Mouse (Mus musculus): ENCODE measurements around the gene Mbd6. TPM values are rescaled to one million over a fixed set of nuclear protein-coding genes. Genes with fewer than 3 reads are reported as not detected.
A peak's percentile ranks its signal among the peaks of the same experiment; 100 is the strongest.

The Mbd6 gene
- polyA plus RNA-seq, 1 experiment = 50.0 TPM

DNA sequence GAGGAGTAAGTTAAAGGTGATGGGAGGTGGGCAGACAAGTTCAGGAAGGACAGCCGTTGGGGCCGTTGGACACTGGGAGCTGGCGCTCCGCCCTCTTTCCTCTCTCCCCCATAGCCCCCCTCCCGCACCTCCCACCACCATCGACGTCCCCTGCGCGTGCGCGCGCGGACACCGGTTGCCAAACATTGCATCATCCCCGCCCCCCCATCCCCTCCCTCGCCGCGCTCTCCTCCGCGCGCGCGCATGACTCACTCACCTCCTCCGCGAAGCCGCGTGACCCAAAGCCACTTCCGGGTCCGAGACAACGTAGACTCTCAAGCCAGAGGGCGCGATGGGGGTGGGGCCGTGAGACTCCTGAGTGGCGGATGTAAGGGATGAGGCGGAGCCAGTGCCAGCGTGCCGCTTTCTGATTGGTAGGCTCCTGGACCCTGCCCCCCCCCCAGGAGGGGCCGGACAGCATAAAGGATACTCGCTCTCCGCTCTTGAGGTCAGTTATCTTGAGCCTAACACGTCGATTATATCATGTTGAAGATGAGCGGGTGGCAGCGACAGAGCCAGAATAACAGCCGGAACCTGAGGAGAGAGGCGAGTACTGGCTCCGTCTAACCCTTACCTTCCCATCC is 1.6 kb upstream of the Mbd6 start:
- DNase-seq (ENCODE audit: extremely low spot score in 1 of 2, low spot score in 1 of 2) = peak; percentile 100

DNA sequence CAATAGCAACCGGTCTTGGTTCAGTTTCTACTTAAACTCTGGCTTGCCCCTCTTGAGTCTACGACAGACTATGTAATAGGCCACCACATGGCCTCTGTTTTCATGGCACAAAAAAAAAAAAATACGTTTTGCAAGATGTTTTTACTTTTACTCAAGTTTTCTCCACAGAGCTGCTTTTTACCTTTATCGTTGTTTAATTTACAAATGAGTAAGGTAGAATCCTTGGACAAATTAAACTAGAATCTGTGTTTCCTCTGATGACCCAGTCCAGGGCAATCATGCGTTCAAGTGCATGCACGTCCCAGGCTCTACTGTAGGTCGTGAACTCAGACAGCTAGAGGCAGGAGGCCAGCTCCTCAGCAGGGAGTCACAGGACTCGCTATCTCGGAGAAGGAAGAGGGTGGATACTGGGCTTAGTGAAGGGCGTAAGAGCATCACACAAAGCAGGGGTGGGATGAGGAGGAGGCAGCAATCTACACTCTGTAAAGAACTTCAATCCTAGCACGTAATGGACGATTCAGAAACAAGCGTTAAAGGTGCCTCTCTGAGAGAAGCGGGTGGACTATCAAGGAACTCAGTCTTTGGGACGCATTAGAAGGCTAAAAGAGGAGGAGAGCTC is 864 bp upstream of the Mbd6 start:
- peak; percentile 33 to 54 for DNase-seq (ENCODE audit: extremely low spot score in 1 of 2, low spot score in 1 of 2)

DNA sequence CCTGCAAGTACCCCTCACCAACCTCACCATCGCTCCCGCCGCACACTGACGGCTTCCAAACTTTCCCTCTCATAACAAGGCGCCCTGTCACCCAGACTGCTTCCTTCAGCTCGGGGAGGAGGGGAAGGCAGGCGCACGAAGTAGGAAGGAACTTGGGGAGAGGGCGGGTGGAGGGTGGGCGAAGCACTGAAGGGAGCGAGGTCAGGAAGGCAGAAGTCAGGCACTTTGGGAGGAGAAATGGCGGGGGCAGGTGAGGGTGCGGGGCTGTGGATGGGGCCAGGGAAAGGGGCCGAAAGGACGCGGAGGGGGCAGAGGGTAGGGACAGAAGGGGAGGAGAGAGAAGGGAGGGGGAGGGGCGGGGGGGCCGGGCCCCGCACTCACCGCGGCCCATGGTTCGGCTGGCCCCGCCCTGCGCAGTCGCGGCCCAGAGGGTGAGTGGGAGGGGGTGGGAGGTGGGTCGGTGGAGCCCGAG is 454 bp downstream of the Mbd6 start:
- no peak for DNase-seq (ENCODE audit: extremely low spot score in 1 of 2, low spot score in 1 of 2)

DNA sequence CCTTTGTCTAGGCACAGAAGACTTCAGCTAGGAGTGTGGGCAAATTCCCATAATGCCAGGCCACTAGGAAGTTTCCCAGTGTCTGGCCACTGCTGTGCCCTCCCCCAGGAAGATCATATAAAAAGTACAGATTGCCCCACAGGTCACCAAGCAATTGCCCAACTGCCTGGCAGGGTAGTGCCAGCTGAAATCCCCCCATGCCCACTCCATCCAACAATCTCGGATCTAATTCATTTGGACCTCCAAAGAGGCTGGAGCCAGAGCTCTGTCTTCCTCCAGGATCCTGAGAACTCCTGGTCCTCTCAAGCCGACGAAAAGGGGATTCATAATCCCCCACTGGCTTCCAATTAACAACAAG is 903 bp downstream of the Mbd6 start:
- DNase-seq (ENCODE audit: extremely low spot score in 1 of 2, low spot score in 1 of 2) = no peak

DNA sequence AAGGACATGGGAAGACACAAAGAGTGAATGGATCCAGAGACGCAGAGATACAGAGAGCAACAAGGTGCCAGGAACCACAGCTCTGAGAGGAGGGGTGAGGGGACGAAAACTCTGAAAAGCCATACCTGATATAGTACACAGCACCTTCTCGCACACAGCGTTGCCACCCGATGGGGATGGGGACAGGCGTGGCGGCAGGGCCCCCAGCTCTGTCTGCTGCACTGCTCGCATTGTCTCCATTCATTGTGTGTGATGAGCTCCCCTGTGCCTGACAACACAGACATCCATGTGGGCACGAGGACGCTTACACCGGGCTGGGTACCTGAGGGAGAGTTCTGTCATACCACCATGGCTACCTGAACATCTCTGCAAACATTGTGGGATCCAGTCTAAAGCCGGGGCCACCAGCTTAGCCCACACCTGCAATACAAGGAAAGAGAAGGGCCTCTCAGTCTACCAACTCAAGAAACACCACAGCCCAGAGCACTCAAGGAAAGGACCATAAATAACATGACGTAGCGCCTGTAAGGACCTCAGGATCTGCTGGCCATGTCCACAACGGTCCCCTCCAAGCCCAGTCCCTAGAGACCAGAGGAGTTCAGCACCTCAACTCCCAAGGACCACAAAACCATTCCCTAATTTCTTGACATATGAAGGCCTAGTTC is 1.4 kb downstream of the Mbd6 start:
- no peak for DNase-seq (ENCODE audit: extremely low spot score in 1 of 2, low spot score in 1 of 2)

DNA sequence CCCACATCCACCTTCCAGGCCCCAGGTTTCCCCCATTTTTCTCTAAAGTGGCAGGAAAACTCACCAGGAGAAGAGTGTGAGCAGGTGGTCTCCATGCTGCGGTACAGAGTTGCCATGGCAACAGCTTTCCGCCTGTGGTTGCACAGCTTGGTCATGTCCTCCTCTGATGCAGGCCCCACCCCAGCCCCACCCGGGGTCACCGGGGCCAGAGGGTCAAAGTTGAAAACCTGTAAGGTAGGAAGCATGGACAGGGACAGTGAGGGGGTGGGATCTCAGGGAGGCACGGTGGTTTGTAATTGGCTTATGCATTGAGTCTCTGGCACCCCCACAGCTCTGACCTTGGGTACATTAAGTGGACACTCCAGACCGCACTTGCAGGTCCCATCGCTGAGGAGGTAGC is 2.1 kb downstream of the Mbd6 start:
- DNase-seq (ENCODE audit: extremely low spot score in 1 of 2, low spot score in 1 of 2) = no peak

DNA sequence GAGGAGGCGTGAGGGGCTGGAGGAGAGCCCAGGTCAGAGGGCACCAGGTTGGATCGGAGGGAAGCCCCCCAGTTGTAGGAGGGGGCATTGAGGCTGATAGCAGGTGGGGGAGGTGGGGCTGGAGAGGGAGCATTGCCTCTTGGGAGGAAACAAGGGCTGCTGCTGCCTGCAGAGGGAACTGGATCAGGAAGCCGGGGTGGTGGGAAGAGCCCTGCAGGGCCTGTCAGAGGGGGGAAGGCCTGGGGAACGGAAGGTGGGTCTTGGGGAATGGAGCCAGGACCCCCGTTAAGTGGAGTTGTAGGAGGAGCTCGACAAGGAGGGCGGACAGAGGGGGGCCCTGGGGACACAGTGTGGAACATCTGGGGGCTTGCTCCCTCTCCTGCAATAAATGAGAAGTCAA is 2.6 kb downstream of the Mbd6 start:
- DNase-seq (ENCODE audit: extremely low spot score in 1 of 2, low spot score in 1 of 2) = no peak

DNA sequence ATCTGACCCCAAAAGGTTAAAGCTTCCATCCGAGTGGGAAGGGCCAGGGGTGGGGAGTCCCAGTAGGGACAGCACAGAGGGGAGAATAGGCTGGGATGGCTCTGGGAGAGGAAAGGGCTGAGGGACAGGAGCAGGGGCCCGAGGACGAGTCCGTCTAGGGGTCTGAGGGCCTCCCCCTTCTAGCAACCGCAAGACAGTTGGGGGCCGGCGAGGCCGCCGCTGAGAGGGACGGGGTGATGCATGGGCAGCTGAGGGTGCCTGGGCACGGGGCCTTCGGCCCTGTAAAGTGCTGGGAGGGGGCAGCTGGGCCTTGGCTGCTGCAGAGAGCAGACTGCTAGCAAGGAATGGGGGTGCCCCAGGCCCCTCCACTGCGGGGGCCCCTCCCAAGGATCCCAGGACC is 3.2 kb downstream of the Mbd6 start:
- no peak for DNase-seq (ENCODE audit: extremely low spot score in 1 of 2, low spot score in 1 of 2)

DNA sequence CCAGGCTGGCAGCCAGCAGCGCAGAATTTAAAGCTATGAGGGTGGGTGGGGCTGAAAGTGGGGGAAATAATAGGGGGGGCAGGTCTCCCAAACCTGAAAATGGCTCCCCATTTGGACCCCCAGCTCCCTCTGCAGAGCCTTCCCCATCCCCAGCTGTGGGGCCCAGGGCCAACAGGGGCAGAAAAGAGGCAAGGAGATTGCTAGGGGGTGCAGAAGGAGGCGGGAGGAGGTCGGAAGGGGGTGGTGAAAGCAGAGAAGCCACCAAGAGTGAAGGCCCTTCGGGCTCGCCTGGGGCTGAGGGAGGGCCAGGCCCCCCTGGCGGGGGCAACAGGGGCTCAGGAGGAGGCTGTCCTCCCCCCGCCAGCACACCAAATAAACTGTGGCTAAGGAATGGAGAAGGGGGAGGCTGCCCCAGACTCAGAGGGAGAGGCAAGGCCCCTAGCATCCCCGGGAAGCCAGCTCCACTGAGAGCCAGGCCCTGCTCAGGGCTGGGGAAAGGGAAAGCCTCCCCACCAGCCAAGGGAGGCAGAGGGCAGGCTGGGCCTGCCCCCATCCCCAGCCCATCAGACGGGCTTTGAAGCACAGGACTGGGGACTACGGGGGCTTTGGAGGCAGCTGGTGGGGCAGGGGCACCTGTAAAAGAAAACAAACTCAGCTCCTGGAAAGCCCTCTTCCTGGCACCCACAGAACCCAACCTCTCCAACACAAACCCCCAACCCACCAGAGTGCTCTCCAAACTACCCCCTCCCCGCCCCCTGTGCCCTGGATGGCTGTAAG is 3.9 kb downstream of the Mbd6 start:
- DNase-seq (ENCODE audit: extremely low spot score in 1 of 2, low spot score in 1 of 2) = no peak

DNA sequence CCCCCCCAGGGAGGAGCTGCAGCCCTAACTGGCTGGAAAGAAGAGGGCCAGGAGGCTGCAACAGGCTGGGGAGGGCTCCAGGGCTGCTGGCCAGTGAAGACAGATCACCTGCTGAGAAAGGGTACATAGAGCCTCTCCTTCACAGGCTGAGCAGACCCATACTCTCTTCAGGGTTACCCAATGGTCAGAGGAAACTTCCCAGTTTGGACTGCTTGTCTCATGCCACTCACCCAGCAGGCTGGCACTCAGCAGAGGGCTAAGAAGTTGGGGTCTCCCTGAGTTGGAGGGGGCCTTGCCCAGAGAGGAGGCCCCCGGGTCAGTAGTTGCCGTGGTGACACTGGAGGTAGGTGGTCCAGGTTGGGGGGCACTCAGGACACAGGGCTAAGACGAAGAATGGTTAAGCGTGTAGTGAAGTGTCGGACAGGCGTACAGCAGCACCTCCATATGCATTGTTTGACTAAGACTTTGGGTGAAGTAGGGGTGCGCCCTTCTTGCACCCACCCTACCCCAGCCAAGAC is 4.7 kb downstream of the Mbd6 start:
- DNase-seq (ENCODE audit: extremely low spot score in 1 of 2, low spot score in 1 of 2) = no peak

DNA sequence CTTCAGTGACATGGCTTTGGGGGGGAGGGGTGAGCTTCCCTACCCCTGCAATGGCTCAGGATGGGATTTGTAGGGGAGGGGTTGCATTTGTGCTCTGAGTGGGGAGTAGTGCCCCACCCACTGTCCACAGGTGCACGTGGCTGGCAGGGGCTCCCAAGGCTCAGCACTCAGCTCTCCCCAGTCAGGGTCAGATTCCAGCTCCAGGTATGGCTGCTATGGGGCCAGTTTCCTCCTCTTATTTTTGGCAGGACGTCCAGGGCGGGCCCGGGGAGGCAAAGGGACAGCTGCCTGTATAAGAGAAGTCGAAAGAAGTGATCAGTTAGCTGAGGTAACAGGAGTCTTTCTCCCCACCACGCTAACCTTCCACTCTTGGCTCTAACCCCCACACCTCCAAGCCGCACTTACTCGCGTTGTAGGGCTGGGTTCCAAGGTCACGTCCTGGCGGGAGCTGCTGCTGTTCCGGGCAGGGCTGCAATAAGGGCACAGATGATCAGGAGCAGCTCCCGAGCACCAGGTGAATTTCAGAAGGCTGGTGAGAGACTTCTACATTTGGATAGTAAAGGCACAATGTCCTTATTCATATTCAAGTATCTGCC is 6.1 kb downstream of the Mbd6 start:
- no peak for DNase-seq (ENCODE audit: extremely low spot score in 1 of 2, low spot score in 1 of 2)

DNA sequence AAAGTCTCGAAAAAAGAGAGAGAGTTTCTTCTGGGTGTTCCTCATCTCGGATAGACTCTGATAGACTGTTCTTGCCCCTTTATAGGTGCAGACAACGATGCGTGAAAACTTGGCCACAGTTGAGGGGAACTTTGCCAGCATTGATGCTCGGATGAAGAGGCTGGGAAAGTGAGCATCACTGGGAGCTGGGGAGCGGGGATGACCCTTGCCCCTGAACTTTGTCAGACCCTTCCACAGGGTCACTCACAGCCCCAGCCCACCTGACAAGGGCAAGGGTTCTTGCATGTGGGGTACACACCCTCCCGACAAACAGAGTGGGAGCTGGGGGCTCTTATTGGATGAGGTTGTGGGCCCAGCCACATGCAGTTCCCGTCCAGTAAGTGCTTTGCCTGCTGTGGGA is 7.5 kb downstream of the Mbd6 start:
- no peak for DNase-seq (ENCODE audit: extremely low spot score in 1 of 2, low spot score in 1 of 2)

DNA sequence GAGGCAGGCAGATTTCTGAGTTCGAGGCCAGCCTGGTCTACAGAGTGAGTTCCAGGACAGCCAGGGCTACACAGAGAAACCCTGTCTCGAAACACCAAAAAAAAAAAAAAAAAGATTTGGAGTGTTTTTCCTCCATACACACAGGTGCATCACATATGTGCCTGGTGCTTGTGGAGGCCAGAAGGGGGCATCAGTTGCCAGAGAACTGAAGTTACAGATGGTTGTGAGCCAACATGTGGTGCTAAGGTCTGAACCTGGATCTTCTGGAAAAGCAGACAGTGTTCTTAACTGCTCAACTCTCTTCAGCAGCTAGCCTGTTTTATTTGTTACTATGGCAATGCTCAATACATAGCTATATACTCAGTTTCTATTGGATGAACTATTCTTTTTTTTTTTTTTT is 9.1 kb downstream of the Mbd6 start:
- no peak for DNase-seq (ENCODE audit: extremely low spot score in 1 of 2, low spot score in 1 of 2)

DNA sequence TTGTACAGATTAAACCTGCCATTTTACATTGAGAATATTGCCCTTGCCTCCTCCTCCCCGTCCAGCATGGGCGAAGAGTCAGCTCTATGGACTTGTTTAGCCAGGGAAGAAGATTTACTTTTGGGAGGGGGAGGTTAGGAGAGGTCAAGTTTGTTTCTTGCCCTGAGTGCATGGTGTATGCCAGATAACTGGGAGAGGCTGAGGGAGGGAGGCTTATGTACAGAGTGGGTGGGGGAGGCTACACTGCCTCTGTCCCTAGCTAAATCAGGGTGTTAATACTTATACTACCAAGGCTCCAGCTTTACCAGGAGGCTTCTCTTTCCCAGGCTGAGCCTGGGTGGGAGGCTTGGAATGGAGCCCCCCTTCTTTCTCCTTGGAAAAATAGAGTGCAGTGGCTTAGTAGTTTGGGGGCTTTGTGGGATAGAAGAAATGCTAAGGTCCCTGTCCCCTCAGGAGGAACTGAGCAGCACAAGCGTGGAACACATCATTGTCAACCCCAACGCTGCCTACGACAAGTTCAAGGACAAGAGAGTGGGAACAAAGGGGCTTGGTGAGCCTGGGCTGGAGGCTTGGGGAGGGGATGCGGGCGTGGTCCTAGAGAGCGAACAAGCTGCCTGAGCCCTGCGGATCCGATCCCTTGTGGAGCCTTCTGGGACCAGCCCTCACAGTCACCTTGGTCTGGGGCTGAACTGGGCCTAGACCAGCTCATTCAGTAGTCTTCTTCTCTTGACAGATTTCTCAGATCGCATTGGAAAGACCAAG is 14.4 kb downstream of the Mbd6 start:
- no peak for DNase-seq (ENCODE audit: extremely low spot score in 1 of 2, low spot score in 1 of 2)

DNA sequence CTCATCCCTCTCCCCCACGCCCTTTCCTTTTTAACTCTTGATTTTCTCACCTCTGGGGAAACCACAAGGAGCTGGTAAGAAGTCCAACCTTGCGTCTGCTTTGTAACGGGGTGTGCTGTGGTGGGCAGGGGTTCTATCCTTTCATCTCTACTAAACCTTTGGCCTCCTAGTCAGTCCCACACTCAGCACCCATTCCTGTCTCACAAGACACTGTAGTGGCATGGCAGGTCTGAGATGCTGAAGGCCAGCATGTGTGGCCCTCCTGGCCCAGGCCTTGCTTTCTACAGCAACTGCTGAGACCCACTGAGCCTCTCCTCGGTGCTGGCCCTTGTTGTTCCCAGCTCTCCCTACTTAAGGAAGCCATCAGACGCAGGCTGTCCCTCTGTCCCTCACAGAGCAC is 16.4 kb downstream of the Mbd6 start:
- DNase-seq (ENCODE audit: extremely low spot score in 1 of 2, low spot score in 1 of 2) = no peak

DNA sequence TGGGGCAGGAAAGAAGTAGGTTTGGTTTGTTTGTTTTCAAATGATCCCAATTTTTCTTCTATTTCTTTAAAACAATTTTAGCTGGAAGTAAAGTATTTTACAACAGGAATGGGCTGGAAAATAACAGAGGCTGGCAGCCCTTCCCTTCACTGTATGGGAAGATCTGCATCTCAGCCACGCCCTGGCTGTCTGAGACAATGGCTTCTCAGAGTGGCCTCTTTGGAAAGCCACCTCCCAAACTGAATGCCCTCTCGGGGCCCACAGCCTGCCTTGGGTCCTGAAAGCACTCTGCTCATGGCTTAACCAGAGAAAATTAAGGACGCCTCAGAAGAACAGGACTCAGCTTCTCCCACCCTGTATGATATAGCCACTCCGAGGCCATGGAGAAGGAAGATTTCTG is 18.9 kb downstream of the Mbd6 start:
- DNase-seq (ENCODE audit: extremely low spot score in 1 of 2, low spot score in 1 of 2) = no peak

DNA sequence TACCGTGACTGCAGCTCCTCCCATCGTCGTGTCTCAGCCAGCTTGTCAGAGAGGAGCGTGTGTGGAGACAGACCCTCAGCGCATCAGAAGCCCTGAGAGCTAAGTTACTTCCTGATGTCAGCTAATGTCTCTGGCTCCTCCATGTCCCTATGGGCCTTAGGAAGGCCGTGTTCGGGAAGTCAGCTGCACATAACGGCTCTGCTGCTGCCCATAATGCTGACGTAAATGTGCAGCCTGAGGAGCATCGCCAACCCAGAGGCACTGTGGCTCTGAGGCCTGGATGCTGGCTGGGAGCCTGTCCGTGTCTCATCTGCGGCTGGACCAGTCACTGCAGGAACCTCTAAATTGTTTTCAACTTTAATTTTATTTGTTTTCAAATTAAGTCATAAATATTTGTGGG is 19.8 kb downstream of the Mbd6 start:
- no peak for DNase-seq (ENCODE audit: extremely low spot score in 1 of 2, low spot score in 1 of 2)

DNA sequence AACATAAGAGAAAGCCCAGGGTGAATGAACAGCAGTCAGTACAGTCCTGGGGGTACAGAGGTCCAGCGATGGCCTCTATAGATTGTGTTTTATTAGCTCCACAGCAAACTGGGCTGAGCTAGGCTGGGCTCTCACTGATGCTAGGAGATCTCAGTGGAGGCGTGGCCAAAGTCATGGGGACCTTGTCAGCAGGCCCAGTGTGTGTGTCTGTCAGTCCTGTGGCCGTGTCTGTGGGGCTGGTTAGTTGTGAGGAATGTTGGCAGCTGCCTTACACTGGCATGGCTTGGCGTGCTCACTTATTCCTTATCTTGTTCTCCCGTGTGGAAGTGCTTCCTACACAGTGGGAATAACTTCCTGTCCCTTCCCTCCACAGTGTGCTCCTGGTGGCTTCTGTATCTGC is 20.4 kb downstream of the Mbd6 start:
- no peak for DNase-seq (ENCODE audit: extremely low spot score in 1 of 2, low spot score in 1 of 2)

DNA sequence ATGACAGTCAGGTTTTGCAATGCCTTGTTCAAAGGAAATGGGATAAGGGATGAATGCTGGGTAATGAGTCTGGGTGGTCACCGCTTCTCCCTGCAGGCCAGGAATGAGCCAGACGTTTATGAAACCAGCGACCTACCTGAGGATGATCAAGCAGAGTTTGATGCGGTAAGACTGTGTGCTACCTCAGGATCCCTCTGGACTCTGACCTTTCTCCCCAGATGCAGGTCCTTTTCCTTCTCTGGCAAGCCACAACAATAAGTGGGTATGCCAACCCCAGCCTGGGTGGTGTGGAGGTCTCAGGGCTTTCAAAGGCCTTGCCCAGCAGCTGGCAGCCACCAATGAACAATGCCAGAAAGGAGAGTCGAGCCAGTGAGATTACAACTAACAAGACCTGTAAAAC is 21.5 kb downstream of the Mbd6 start:
- DNase-seq (ENCODE audit: extremely low spot score in 1 of 2, low spot score in 1 of 2) = no peak
